Mouse (Mus musculus) monocyte, adult 5-6 weeks (primary cell): ENCODE data around the gene Ubp1. TPM values are rescaled to one million over a fixed set of nuclear protein-coding genes. Genes with fewer than 3 reads are reported as not detected.

Source experiments
- ATAC-seq: fragments of 153-309, 156-312 bp; replicated peaks from 2 replicates; pipeline ENCODE4 v1.8.0; 2017; ENCODE audit warnings: mild to moderate bottlenecking; ENCODE audit not compliant: low TSS enrichment, insufficient number of reproducible peaks, severe bottlenecking, poor library complexity, low FRiP score
- total RNA-seq: library from RNA; stranded (forward); fragments of 200-1000, 200-491, 200-594 nt; gene quantifications from 3 replicates; pipeline ENCODE4 v1.2.3, GENCODE M21; 2017

Gene Ubp1
- total RNA-seq, 1 experiment from 2014 or later = 122 TPM

- ATAC-seq = no peak
Measured at GRCm38 (mm10) chr9:113964415-113964814, 33.7 kb downstream of the Ubp1 start.

DNA sequence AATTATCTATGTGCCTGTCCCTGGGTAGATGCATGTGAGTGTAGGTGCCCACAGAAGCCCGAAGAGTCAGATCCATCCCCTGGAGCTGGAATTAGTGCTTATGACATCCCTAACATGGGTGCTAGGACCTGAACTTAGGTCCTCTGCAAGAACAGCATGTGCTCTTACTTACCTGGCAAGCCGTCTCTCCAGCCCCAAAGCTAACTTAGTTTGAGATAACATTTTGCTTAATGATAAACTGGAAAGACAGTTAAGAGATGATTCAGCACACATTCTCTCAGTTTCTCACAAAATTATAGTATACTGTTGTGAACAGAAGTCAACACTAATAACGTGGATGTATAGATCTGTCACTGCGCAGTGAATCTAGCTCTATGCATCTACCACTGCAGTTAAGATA is 36.1 kb downstream of the Ubp1 start:
- no peak for ATAC-seq

GRCm38 (mm10) chr9:113968967-113969366 is 38.2 kb downstream of the Ubp1 start:
- no peak for ATAC-seq

DNA sequence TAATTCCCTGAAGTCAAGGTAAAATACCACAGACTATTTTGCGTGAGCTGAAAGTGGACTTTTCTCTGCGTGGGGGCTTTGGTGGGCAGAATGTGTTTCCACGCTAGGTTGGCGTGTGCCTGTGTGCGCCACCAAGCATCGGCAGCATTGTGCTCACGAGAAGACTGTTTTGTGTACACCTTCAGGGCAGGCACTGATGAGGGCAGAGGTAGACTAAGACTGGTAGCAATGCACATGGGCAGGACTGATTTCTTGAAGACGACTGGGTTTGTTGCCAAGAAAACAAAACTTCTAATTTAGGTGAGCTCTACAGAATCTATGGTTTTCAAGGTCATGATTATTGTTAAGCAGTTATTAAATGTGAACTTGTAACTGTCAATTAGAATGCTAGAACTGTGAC is 38.7 kb downstream of the Ubp1 start:
- ATAC-seq = no peak

GRCm38 (mm10) chr9:113970041-113970440 is 39.3 kb downstream of the Ubp1 start:
- ATAC-seq = no peak

DNA sequence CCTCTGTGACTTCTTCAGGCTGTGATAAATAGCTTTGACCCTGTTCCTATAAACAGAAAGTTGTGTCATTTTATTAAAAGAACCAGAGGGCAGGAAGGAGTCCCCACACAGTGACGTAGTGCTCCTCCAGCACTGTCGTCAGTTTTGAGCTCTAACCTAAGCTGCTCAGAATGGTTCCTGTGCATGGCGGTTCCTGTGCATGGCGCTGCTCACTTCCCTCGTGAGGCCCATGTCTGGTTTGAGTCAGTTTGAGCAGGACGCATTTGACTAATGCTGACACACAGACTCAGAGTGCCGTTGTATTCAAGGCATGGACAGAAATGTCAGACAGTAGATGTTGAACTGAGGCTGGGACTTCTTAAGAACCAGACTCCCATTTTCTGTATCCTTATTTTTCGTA is 40.9 kb downstream of the Ubp1 start:
- no peak for ATAC-seq

- no peak for ATAC-seq
Measured at GRCm38 (mm10) chr9:113973857-113974256, 43.1 kb downstream of the Ubp1 start.

- ATAC-seq = no peak
Measured at GRCm38 (mm10) chr9:113974945-113975344, 44.2 kb downstream of the Ubp1 start.

DNA sequence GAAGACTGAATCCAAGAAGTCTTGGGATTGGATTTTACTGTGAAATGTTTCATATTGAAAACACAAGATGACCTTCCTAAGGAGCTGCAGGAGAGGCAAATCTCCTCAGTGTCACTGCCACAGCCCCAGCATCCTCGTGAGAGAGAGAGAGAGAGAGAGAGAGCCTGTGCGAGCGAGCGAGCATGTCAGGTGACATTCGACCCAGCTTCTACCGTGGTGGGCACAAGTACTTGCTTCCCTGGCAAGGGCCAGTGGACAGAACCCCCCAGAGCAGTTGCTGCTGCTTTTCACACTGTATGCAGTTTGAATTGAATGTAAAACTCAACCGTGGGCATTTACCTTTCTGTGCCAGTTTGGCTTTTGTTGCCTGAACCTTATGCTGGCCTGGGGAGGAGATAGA is 44.7 kb downstream of the Ubp1 start:
- no peak for ATAC-seq

GRCm38 (mm10) chr9:113976264-113976663 is 45.5 kb downstream of the Ubp1 start:
- no peak for ATAC-seq

DNA sequence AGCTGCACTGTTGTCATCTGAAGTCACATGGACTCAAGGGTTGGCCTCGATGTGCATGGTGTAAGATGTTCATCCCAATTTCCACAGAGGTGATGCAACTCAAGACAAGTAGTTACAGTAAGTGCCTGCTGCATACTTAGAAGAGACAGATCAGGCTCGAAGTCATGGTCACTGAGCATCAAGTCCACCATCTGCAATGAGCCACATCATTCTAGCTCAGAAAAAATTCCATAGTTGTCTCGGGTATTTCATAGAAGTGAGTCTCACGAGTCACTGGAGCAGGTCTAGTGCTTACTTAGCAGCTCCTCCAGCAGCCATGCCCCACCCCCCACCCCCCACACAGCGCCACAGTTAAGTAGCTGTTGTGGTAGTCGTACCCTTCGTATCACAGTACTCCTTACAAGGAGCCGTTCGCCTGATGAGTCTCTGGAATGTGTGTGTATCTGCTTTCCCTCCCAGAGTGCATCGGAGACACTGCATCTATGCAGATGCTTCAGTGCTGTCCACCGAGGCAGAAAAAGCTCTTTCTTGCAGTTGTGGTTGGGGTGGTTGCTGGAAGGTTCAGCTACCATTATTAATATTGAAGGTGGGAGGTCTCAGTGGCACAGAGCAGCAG is 46.6 kb downstream of the Ubp1 start:
- ATAC-seq = no peak

DNA sequence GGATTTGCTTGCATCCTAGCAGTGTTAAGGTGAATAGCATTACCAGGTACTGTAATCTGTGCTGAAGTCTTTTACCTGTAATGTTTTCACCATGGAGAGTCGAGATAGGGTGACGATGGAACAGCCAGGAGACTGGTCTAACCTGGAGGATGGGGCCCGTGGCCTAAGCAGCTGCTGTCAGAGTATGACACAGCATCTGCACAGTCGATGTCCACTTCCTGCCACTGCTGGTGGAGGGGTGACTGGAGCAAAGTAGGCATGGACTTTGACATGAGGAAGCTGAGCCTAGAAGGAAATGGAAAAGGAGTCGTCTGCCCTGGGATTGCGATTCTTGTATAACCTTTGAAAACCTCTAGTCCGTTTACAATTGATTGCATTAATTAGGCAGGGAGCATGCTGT is 47.9 kb downstream of the Ubp1 start:
- ATAC-seq = no peak

DNA sequence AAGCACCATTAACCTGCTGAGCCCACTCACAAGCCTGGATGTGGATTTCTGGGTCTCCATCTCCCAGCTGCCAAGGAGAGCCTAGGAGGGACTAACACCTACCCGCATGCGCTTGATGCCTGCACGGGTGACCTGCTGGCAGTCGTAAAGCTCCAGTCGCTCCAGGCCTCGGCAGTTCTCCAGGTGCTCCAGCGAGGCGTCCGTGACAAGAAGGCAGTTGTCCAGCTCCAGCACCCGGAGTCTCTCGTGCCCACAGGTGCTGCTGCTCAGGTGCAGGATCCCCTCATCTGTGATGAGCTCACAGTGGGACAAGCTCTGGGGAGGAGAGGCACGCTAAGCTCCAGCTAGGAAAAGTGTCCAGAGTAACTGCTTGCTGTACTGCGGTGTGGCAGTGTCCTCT is 48.6 kb downstream of the Ubp1 start:
- ATAC-seq = no peak

DNA sequence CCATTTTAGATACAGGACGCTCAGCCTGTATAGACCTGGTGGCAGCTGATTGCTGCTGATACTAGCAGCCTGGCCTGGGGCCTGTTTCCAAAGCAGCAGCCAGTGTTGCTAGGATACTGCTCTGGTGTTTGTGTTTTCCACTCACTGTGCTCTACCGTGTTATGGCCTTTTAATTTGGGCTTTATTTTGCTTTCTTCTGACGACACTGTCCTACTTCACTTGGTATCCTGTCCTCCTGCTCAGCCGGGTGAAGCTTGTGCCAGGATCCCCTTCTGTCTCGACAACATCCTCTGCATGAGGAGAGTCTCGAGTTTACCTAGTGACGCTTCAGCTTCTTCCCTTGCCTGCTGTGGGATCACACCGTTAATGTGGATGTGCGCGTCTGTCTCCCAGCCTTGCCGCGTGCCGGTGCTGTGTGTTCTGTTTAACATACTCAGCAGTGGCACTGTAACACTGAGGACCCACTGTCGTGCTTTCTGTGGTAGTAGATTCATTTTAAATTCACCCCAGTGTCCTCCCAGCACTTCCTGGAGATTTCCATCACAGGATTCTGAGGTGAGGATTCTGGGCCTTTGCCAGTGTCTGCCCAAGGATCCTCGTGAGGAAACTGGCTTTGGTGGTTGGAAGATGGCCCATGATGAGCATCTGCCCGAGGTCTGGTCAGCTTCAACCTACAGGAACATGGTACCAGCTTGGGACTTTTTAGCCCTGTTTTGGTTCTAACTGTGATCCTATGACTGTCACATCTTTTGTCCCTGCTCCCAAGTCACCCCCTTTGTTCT is 50.6 kb downstream of the Ubp1 start:
- ATAC-seq = no peak

DNA sequence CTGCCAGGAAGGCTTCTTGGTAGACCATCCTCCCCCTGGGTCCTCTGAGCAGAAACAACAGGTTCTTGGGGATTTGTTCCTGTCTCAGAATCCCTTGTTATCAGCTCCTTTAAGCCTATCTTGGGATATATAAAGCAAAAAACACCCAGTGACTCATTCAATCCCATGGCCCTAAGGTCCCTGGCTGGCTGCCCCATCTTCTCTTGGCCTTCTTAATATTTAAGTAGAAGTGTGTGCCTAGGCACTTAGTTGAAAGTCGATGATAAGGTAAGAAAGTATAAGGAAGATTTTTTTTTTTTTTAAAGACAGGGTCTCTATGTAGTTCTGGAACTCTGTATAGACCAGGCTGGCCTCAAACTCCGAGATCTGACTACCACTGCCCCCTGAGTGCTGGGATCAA is 51.7 kb downstream of the Ubp1 start:
- no peak for ATAC-seq

GRCm38 (mm10) chr9:113982883-113983670 is 52.3 kb downstream of the Ubp1 start:
- no peak for ATAC-seq

- no peak for ATAC-seq
Measured at GRCm38 (mm10) chr9:113984946-113985620, 54.3 kb downstream of the Ubp1 start.

DNA sequence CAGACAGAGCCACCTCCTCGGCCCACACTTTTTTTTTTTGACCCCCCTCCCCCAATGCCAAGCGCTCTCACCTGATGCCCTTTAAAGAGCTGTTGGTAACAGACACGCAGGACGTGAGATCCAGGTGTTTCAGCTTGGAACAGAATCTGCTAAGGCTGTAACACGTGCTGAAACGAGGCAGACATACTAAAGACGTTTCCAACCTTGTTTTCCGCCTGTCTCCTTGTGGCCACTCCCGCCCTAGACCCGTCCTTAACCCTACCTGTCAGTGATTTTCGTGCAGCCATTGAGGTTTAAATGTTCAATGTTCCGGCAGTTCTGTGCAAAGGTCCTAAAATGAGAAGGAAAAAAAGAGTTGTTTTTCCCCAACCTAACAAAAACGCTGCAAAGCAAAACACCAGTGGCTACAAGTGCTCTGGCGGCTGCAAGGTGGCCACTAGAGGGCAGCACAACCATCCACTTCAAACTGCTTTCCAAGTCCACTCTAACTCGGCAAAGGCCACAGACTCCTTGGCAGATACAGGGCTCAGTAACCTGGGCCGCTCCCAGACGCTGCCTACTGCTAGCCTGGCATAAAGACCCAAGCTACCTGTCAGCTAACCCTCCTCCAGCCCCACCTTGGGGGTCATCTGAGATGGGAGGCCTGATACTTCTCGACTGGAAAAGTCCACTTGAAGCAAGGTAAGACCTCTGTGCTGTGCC is 60.0 kb downstream of the Ubp1 start:
- ATAC-seq = peak; percentile 77; the same call in 1 of the 2 replicates

GRCm38 (mm10) chr9:113992810-113993209 is 62.1 kb downstream of the Ubp1 start:
- no peak for ATAC-seq
